Mouse (Mus musculus): ENCODE measurements at regions not wholly inside any gene's neighbourhood (a gene's known extent, or its start where the extent isn't known, plus 50 kb on each side); places are given as distances from the start of the nearest gene placed in this dataset.

DNA sequence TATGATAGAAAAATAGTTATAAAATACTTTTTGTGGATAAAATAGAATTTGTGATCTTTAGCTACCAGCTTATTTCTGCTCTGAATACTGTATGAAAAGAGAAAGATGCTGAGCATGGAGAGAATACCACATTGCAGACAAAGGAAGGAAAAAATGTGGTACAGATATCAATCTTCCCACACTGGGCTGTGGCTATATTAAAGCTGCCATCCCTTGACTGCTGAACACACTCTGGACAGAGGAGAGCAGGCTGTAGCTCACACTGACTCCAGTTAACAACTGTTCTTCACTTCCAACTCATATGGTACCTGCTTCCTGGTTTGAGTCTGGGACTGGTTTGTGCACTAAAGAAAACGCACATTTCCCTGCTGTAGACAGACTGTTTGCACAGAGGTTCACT lies 76.7 kb upstream of the Try4 start:
- Histone ChIP-seq H3K4me3 (ENCODE audit: insufficient read depth, low read length) (no peak overlapping the region), H3K4me1 (ENCODE audit: control insufficient read depth, insufficient read depth, low read length) (no peaks in the 10 kb centered on the region), H3K27ac (ENCODE audit: insufficient read depth, low read length) (no peak overlapping the region)
- TF ChIP-seq CTCF (IDR thresholded peaks at IDR 0.05; ENCODE audit: extremely low read depth, insufficient read depth, low read length) (no peak), POLR2A (IDR thresholded peaks at IDR 0.05; ENCODE audit: extremely low read depth, insufficient read depth, low read length) (no peak)

DNA sequence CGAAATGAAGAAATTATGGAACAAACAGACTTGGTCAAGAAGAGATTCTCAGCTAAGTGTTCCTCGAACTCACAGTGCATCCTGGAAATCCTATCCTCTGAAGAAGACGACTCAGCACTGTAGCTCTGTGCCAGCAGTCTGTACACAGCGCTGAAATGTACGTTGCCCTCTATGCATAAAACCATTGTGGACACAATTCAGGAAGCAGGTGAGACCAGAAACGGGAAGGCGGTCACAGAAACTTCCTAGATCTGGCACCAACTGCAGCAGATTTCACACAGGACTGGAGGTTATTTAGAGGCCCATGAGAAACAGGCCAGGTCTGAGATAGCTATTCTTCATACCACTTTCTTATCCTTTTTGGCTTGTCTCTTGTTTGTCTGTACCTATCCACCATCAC lies 83.7 kb upstream of the Try4 start:
- Histone ChIP-seq H3K4me3 (ENCODE audit: insufficient read depth, low read length) (no peak overlapping the region), H3K27ac (ENCODE audit: insufficient read depth, low read length) (no peak overlapping the region), H3K4me1 (ENCODE audit: control insufficient read depth, insufficient read depth, low read length) (no peaks in the 10 kb centered on the region)
- TF ChIP-seq POLR2A (IDR thresholded peaks at IDR 0.05; ENCODE audit: extremely low read depth, insufficient read depth, low read length) (no peak), CTCF (IDR thresholded peaks at IDR 0.05; ENCODE audit: extremely low read depth, insufficient read depth, low read length) (no peak)

GRCm38 (mm10) chr6:41215857-41216256 lies 86.2 kb upstream of the Try4 start:
- H3K4me1 ChIP-seq (ENCODE audit: control insufficient read depth, insufficient read depth, low read length) = no peaks in the 10 kb centered on the region
- no peak overlapping the region for H3K27ac ChIP-seq (ENCODE audit: insufficient read depth, low read length)
- H3K4me3 ChIP-seq (ENCODE audit: insufficient read depth, low read length) = no peak overlapping the region
- no peak for TF ChIP-seq CTCF (IDR thresholded peaks at IDR 0.05; ENCODE audit: extremely low read depth, insufficient read depth, low read length)

- no peak overlapping the region for H3K27ac ChIP-seq (ENCODE audit: insufficient read depth, low read length)
- H3K4me1 ChIP-seq (ENCODE audit: control insufficient read depth, insufficient read depth, low read length) = no peaks in the 10 kb centered on the region
- no peak overlapping the region for H3K4me3 ChIP-seq (ENCODE audit: insufficient read depth, low read length)
- TF ChIP-seq CTCF (IDR thresholded peaks at IDR 0.05; ENCODE audit: extremely low read depth, insufficient read depth, low read length) = no peak
- no peak for TF ChIP-seq POLR2A (IDR thresholded peaks at IDR 0.05; ENCODE audit: extremely low read depth, insufficient read depth, low read length)
These were observed 96.2 kb upstream of the Try4 start for GRCm38 (mm10) chr6:41205864-41206263.

DNA sequence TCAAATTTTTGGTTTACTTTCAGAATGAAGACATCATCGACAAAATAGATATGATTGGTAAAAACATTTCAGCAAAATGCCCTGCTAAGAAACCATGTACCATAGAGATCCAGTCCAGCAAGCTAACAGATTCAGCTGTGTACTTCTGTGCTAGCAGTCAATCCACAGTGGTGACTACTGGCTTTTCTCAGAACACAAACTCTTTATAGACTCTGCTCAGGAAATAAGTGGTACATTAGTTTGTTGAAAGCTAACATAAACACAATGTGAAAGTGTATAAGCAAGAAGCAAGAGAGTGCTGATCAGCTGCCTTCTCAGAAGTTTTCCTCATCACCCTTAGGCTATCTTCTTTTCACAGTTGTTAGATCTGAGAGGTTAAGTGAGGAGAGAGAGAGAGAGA lies 99.2 kb upstream of the Try4 start:
- Histone ChIP-seq H3K4me1 (ENCODE audit: control insufficient read depth, insufficient read depth, low read length) (no peaks in the 10 kb centered on the region), H3K27ac (ENCODE audit: insufficient read depth, low read length) (no peak overlapping the region), H3K4me3 (ENCODE audit: insufficient read depth, low read length) (no peak overlapping the region)
- TF ChIP-seq POLR2A (IDR thresholded peaks at IDR 0.05; ENCODE audit: extremely low read depth, insufficient read depth, low read length) (no peak), CTCF (IDR thresholded peaks at IDR 0.05; ENCODE audit: extremely low read depth, insufficient read depth, low read length) (no peak)

DNA sequence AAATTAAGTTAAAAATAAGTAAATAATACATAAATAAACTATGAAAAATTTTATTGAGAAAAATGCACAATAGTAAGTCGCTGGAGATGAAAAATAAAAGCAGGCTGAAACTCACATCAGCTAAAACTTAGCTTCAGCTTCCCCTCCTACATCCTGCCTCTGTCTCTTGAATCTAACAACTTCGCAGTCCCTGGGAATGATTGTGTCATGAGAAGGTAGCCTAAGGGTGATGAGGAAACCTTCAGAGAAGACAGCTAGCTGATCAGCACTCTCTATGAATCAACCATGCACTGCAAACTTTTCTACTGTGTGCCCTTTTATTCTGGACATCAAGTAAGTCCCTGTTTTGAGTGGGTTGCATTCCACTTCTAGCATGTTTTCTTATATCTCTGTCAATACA lies 99.8 kb upstream of the Try4 start:
- no peaks in the 10 kb centered on the region for H3K4me1 ChIP-seq (ENCODE audit: control insufficient read depth, insufficient read depth, low read length)
- H3K4me3 ChIP-seq (ENCODE audit: insufficient read depth, low read length) = no peak overlapping the region
- TF ChIP-seq CTCF (IDR thresholded peaks at IDR 0.05; ENCODE audit: extremely low read depth, insufficient read depth, low read length) (no peak), POLR2A (IDR thresholded peaks at IDR 0.05; ENCODE audit: extremely low read depth, insufficient read depth, low read length) (no peak)
- H3K27ac ChIP-seq (ENCODE audit: insufficient read depth, low read length) = no peak overlapping the region

- no peaks in the 10 kb centered on the region for H3K4me1 ChIP-seq (ENCODE audit: control insufficient read depth, insufficient read depth, low read length)
- no peak overlapping the region for H3K4me3 ChIP-seq (ENCODE audit: insufficient read depth, low read length)
- no peak overlapping the region for H3K27ac ChIP-seq (ENCODE audit: insufficient read depth, low read length)
- TF ChIP-seq POLR2A (IDR thresholded peaks at IDR 0.05; ENCODE audit: extremely low read depth, insufficient read depth, low read length) (no peak), CTCF (IDR thresholded peaks at IDR 0.05; ENCODE audit: extremely low read depth, insufficient read depth, low read length) (no peak)
These were observed 107.6 kb upstream of the Try4 start for GRCm38 (mm10) chr6:41194464-41194863.

DNA sequence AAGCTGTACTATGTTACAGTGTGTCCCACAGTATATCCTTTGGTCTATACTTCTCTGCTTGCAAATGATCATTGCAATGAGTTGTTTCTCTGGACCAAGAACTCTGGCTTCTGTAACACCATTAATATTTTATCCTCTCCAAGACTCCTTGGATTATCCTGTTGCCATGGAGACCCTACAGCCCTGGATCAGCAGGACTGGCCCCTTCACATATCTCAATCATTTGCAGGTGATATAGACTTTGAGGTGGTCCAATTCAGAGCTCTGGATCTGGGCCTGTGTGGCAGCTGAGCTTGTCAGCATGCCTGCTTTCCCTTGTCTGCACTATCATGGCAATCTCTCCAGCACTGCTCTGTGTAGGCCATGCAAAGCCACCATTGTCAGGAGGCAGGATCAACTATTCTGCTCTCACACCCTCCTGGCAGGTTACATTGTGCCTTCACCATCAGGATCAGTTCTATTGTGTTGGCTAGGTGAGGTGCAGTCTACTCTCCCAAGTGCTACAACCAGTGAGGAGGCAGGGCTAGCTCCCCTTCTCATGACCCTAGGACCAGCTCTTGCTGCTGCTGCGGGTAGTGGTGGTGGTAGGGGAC lies 110.2 kb upstream of the Try4 start:
- Histone ChIP-seq H3K4me3 (ENCODE audit: insufficient read depth, low read length) (no peak overlapping the region), H3K4me1 (ENCODE audit: control insufficient read depth, insufficient read depth, low read length) (no peaks in the 10 kb centered on the region), H3K27ac (ENCODE audit: insufficient read depth, low read length) (no peak overlapping the region)
- TF ChIP-seq CTCF (IDR thresholded peaks at IDR 0.05; ENCODE audit: extremely low read depth, insufficient read depth, low read length) (no peak), POLR2A (IDR thresholded peaks at IDR 0.05; ENCODE audit: extremely low read depth, insufficient read depth, low read length) (no peak)

GRCm38 (mm10) chr6:41188910-41189309 lies 113.2 kb upstream of the Try4 start:
- Histone ChIP-seq H3K4me1 (ENCODE audit: control insufficient read depth, insufficient read depth, low read length) (no peaks in the 10 kb centered on the region), H3K4me3 (ENCODE audit: insufficient read depth, low read length) (no peak overlapping the region), H3K27ac (ENCODE audit: insufficient read depth, low read length) (no peak overlapping the region)
- TF ChIP-seq POLR2A (IDR thresholded peaks at IDR 0.05; ENCODE audit: extremely low read depth, insufficient read depth, low read length) (no peak), CTCF (IDR thresholded peaks at IDR 0.05; ENCODE audit: extremely low read depth, insufficient read depth, low read length) (no peak)

DNA sequence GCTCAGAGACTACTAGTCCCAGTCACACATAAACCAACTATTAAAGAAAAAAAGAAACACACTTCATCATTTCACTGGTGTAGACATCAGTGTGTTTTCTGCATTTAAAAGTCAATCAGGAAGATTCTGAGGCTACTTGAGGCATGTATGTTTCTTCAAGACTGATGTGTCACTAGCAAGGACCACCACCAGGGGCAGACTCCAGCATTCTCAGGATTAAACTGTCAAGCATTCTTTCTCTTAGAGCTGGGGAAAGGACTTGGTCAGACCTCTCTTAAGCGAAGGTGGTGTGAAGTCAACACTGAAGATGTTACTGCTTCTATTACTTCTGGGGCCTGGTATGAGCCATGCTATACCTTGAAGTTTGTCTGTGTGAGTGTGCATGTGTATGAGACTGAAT lies 114.1 kb upstream of the Try4 start:
- TF ChIP-seq CTCF (IDR thresholded peaks at IDR 0.05; ENCODE audit: extremely low read depth, insufficient read depth, low read length) (no peak), POLR2A (IDR thresholded peaks at IDR 0.05; ENCODE audit: extremely low read depth, insufficient read depth, low read length) (no peak)
- Histone ChIP-seq H3K27ac (ENCODE audit: insufficient read depth, low read length) (no peak overlapping the region), H3K4me1 (ENCODE audit: control insufficient read depth, insufficient read depth, low read length) (no peaks in the 10 kb centered on the region), H3K4me3 (ENCODE audit: insufficient read depth, low read length) (no peak overlapping the region)

Data from cortical plate, adult 2 months (tissue).